Mouse (Mus musculus) embryonic fibroblast, embryonic 13.5 days (primary cell): ENCODE data around the gene 1110004F10Rik.

ENCODE experiments used
- CTCF ChIP-seq: IDR thresholded peaks from 2 replicates; pipeline ENCODE4 v1.5.1; 2011; ENCODE audit warnings: mild to moderate bottlenecking, control low read depth, low read length, moderate library complexity, borderline replicate concordance; ENCODE audit not compliant: insufficient read depth
- POLR2A ChIP-seq: IDR thresholded peaks from 2 replicates; pipeline ENCODE4 v1.6.1; 2011; ENCODE audit warnings: low read depth, mild to moderate bottlenecking, control low read depth, low read length, moderate library complexity

DNA sequence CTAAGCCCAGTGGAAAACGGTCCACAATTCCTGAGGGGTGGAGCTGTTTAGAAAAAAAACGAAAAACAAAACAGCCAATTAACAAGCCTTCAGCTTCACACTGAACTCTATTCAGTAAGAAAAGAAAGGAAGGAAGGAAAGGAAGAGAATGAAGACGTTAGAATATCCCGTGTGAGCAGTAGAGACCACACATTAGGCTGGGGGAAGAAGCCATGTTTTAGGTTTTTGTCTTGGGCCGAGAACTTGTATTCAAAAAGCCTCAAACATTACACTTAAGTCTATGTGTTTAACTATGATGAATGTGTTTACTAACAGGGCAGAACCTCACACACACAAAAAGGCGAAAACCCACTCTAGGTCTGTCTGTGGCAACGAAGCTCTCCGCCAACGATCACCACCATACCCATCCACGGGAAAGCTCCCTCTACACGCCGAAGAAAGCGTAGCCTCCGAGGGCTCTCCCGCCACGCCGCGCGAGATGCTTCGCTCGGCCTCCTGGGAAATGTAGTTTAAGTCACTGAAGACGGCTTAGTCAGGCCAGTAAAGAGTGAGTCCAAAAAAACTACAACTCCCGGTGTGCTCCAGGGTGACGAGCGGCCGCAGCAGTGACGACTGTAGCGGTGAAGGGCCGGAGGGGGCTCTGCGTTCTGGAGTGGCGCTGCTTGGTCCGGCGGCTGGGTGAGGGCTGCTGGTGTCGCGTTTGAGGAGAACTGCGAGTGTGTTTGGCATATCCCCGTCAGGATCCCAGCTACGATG is 53.7 kb downstream of the 1110004F10Rik start:
- TF ChIP-seq CTCF (0 out of 2 replicates have a peak, but pooled peaks have one; percentile 4), POLR2A (peak; percentile 96)
